Mouse (Mus musculus) frontal cortex, postnatal 25 days (tissue): ENCODE measurements at regions not wholly inside any gene's neighbourhood (a gene's known extent, or its start where the extent isn't known, plus 50 kb on each side); places are given as distances from the start of the nearest gene placed in this dataset.

Experiments used
- DNase-seq, 2 experiments: peaks; one replicate each; pipeline ENCODE4 v3.0.0; 2022; ENCODE audit warnings: low spot score in 2 of 2

DNA sequence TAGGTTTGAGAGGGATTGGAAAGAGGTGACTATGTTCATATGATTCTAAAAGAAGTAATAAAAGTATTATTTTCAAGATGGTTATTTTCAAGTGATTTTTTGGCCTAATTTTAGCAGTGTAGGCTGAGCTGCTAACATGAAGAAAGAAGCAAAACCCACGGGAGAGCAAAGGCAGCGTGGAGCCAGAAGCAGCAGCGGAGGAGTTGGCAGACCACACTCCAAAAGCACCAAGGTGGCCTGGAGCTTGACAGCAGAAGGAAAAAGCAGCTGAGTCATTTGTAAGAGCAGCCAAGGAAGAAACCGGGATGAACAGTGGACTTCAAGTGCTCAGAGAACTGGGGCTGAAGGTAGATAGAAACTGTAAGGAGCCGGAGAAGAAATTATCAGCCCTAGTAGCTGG lies 55.9 kb downstream of the Hdgfl1 start:
- DNase-seq: peak; percentile 9

- DNase-seq: no peak
Observed at GRCm38 (mm10) chr13:26699062-26699684, 70.8 kb downstream of the Hdgfl1 start.

DNA sequence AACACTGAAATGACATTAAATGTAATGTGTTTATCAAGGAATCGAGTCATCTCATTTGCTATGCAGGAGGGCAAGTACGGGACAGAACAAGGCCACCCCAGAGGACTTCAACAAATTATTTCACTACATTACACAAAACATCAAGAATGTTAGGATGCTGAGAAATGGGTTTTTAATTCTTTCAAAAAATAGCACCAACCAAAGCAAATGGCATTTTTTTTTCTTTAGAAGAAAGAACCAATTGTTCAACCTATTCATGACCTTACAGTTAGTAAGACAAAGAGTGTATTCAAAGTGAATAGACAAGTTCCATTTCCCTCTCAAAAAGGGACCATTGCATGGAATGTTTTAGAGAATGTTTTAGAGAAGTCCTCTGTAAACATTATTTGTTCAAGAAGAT lies 110.5 kb downstream of the Hdgfl1 start:
- no peak for DNase-seq

- DNase-seq: no peak
Observed at GRCm38 (mm10) chr13:26657010-26657611, 112.9 kb downstream of the Hdgfl1 start.
